Mouse (Mus musculus): Measurements from ENCODE around the gene Lysmd4. TPM values are rescaled to one million over a fixed set of nuclear protein-coding genes. Genes with fewer than 3 reads are reported as not detected.

Gene Lysmd4
- polyA plus RNA-seq, 1 experiment from 2014 or later = 6.5 TPM

DNA sequence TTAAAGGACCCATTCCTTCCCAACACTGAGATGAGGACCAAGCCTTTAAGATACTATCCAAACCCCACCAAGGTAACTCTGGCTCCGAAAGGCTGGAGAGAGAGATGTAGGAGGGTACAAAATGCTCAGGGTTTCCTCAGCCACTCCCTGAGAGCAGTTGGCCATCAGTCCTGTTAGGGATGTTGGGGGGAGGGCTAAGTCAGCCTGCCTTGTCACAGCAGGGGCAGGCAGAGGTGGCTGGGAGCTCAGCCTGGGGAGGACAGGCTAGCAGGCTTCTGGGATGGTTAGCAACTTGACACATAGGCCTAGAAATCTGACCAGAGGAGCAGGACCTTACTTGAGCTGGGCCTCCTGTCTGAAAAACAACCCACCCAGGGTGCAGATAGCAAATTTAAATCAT, 5.2 kb downstream of the Lysmd4 start:
- Histone ChIP-seq H3K36me3 (ENCODE audit: control insufficient read depth, insufficient read depth, low read length) (peaks cover 5% of the 10 kb centered on the region; the same call in 1 of the 2 replicates), H3K27ac (ENCODE audit: low read depth, low read length) (no peak overlapping the region), H3K9me3 (ENCODE audit: control insufficient read depth, low read length) (no peaks in the 10 kb centered on the region), H3K9ac (ENCODE audit: low read depth, low read length) (no peak overlapping the region), H3K4me3 (ENCODE audit: low read depth, low read length) (no peak overlapping the region), H3K4me2 (no peak overlapping the region), H3K4me1 (replicated peaks; ENCODE audit: control insufficient read depth, insufficient read depth, low read length) (peaks cover 6% of the 10 kb centered on the region; the same call in 1 of the 2 replicates), H3K27me3 (replicated peaks; ENCODE audit: control insufficient read depth, insufficient read depth, low read length) (no peaks in the 10 kb centered on the region)
- 58% methylated on average over 1 of the region's 1 CpGs for WGBS
- DNase-seq (ENCODE audit: low spot score) (no peak), ATAC-seq (replicated peaks; ENCODE audit: low FRiP score) (no peak)

DNA sequence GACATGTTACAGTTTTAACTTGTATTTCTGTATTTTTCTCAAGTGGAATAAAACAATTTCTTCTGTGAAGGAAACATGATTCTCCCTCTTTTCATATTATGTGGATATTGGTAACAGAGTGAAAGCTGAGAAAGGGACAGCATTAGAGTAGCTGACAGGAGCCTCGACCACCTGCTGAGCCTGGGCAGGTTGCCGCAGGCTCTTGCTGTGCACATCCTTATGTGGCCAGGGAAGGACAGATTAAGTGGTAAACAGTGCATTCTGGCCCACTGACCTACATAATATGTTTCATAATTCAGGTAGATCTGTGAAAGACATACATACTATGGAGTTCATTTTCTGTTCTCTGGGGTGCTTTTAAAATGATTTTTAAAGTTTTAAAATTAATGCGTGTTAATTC, 6.0 kb downstream of the Lysmd4 start:
- Histone ChIP-seq H3K4me2 (no peak overlapping the region), H3K9me3 (ENCODE audit: control insufficient read depth, low read length) (no peaks in the 10 kb centered on the region), H3K27ac (ENCODE audit: low read depth, low read length) (no peak overlapping the region), H3K4me3 (ENCODE audit: low read depth, low read length) (no peak overlapping the region), H3K9ac (ENCODE audit: low read depth, low read length) (no peak overlapping the region), H3K36me3 (ENCODE audit: control insufficient read depth, insufficient read depth, low read length) (peaks cover 8% of the 10 kb centered on the region; the same call in 1 of the 2 replicates), H3K27me3 (replicated peaks; ENCODE audit: control insufficient read depth, insufficient read depth, low read length) (no peaks in the 10 kb centered on the region), H3K4me1 (replicated peaks; ENCODE audit: control insufficient read depth, insufficient read depth, low read length) (peaks cover 2% of the 10 kb centered on the region; the same call in 1 of the 2 replicates)
- DNase-seq (ENCODE audit: low spot score) = no peak
- WGBS = 81% methylated on average over 3 of the region's 3 CpGs
- ATAC-seq (replicated peaks; ENCODE audit: low FRiP score) = no peak

DNA sequence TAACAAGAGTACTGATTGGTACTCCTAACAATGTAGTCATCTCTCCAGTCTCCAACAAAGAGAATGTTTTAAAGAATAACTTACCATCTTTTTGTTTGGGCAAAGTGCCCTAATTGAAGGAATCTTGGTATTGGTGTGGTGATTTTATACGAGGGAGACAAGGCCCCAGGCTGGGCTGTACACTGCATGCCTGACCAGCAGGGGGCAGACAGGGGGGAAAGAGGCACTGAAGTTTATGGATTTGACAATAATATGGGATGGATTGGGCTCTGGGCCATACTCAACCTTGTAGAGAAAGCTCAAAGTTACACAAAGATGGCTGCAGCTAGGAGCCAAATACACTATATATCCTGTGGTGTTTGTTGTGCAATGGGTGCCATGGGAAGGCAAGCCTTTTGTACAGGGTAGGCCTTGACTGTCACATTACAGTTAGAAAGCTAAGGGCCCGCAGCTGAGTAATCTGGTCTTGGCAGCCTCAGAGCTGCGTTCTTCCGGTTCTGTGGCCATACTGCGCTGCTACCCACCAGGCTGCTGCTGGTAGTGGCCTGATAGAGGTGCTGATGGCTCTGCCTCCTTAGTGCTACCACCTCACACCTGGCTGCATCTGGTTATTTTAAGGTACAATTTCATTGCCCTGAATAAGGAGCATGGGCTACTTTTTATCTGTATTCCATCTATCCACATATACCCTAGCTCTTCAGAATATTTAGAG, 6.7 kb downstream of the Lysmd4 start:
- H3K9ac ChIP-seq (ENCODE audit: low read depth, low read length) = no peak overlapping the region
- DNase-seq (ENCODE audit: low spot score) (no peak), ATAC-seq (replicated peaks; ENCODE audit: low FRiP score) (0 out of 2 replicates have a peak, but pooled peaks have one; percentile 26)
- H3K4me1 ChIP-seq (replicated peaks; ENCODE audit: control insufficient read depth, insufficient read depth, low read length) = no peaks in the 10 kb centered on the region
- no peak overlapping the region for H3K4me2 ChIP-seq
- no peaks in the 10 kb centered on the region for H3K9me3 ChIP-seq (ENCODE audit: control insufficient read depth, low read length)
- no peak overlapping the region for H3K27ac ChIP-seq (ENCODE audit: low read depth, low read length)
- no peak overlapping the region for H3K4me3 ChIP-seq (ENCODE audit: low read depth, low read length)
- WGBS = 80% methylated on average over 5 of the region's 5 CpGs
- H3K27me3 ChIP-seq (replicated peaks; ENCODE audit: control insufficient read depth, insufficient read depth, low read length) = no peaks in the 10 kb centered on the region
- peaks cover 8% of the 10 kb centered on the region; the same call in 1 of the 2 replicates for H3K36me3 ChIP-seq (ENCODE audit: control insufficient read depth, insufficient read depth, low read length)

DNA sequence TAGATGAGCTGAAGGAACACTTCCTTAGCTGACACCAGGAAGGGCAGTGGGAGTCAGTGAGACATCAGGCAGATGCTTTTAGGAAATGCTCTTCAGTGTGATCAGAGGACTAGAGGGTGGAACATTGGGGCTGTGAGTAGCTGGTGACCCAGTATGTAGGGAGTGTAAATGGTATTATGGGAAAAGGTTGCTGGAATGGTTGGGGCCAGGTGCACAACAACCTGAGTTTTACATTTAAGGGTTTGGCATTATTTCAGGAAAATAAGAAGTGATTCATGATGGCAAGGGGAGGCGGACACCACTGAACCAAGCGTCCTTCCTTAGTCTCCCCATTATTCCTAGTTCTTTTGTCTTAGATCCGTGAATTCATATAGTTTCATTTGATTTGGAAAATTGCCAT, 7.4 kb downstream of the Lysmd4 start:
- ATAC-seq (replicated peaks; ENCODE audit: low FRiP score) (no peak), DNase-seq (ENCODE audit: low spot score) (no peak)
- Histone ChIP-seq H3K27me3 (replicated peaks; ENCODE audit: control insufficient read depth, insufficient read depth, low read length) (no peaks in the 10 kb centered on the region), H3K4me2 (no peak overlapping the region), H3K36me3 (ENCODE audit: control insufficient read depth, insufficient read depth, low read length) (peaks cover 10% of the 10 kb centered on the region; the same call in 1 of the 2 replicates), H3K9ac (ENCODE audit: low read depth, low read length) (no peak overlapping the region), H3K27ac (ENCODE audit: low read depth, low read length) (no peak overlapping the region), H3K4me3 (ENCODE audit: low read depth, low read length) (no peak overlapping the region), H3K4me1 (replicated peaks; ENCODE audit: control insufficient read depth, insufficient read depth, low read length) (no peaks in the 10 kb centered on the region), H3K9me3 (ENCODE audit: control insufficient read depth, low read length) (no peaks in the 10 kb centered on the region)
- 90% methylated on average over 3 of the region's 3 CpGs for WGBS

DNA sequence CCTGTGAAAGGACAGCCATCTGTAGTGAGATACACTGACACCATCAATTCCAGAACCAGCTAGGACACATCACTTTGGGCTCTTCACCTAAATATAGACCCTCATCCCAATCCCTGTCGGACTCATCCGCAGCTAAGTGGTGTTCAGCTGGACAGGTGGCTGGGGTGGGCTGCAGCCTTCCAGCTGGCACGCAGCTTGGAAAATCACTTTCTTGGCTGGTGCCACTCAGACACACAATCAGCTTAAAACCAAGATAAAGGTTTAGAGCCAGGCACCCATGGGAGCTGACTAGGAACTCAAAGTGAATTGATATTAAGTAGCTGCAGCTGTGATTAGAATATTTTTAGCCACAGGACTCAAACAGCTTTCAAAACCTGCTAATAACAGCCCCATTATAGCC, 7.9 kb downstream of the Lysmd4 start:
- no peak overlapping the region for H3K27ac ChIP-seq (ENCODE audit: low read depth, low read length)
- H3K27me3 ChIP-seq (replicated peaks; ENCODE audit: control insufficient read depth, insufficient read depth, low read length) = no peaks in the 10 kb centered on the region
- 88% methylated on average over 3 of the region's 3 CpGs for WGBS
- no peak for DNase-seq (ENCODE audit: low spot score)
- no peaks in the 10 kb centered on the region for H3K4me1 ChIP-seq (replicated peaks; ENCODE audit: control insufficient read depth, insufficient read depth, low read length)
- no peak overlapping the region for H3K4me2 ChIP-seq
- no peak overlapping the region for H3K4me3 ChIP-seq (ENCODE audit: low read depth, low read length)
- ATAC-seq (replicated peaks; ENCODE audit: low FRiP score) = no peak
- no peak overlapping the region for H3K9ac ChIP-seq (ENCODE audit: low read depth, low read length)
- H3K36me3 ChIP-seq (ENCODE audit: control insufficient read depth, insufficient read depth, low read length) = peaks cover 12% of the 10 kb centered on the region; the same call in 1 of the 2 replicates
- H3K9me3 ChIP-seq (ENCODE audit: control insufficient read depth, low read length) = no peaks in the 10 kb centered on the region

DNA sequence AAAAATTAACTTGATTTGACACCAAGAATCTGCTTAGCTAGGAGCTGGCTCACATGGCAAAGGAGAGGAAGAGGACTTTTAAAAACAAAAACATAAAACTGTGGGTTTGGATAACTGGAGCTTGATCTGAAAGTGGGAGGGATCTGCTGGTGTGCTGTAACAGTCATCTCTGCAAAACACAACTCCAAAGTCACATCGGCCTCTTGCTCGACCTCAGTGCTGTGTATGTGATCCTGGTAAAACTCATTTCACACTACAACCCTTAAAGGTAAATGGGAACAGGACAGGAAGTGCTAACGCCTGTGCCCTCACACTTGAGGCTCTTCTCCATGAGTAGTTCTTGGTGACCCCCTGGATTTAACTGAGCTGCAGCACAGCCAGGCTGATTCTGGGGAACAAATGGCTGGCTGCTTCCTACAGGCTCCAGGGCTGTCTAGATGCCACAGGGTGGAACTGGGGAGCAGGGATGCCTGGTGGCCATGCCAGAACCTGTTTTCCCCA, 8.3 kb downstream of the Lysmd4 start:
- Histone ChIP-seq H3K27me3 (replicated peaks; ENCODE audit: control insufficient read depth, insufficient read depth, low read length) (no peaks in the 10 kb centered on the region), H3K27ac (ENCODE audit: low read depth, low read length) (no peak overlapping the region), H3K9me3 (ENCODE audit: control insufficient read depth, low read length) (no peaks in the 10 kb centered on the region), H3K9ac (ENCODE audit: low read depth, low read length) (no peak overlapping the region), H3K36me3 (ENCODE audit: control insufficient read depth, insufficient read depth, low read length) (peaks cover 12% of the 10 kb centered on the region; the same call in 1 of the 2 replicates), H3K4me2 (no peak overlapping the region), H3K4me1 (replicated peaks; ENCODE audit: control insufficient read depth, insufficient read depth, low read length) (no peaks in the 10 kb centered on the region), H3K4me3 (ENCODE audit: low read depth, low read length) (no peak overlapping the region)
- no peak for ATAC-seq (replicated peaks; ENCODE audit: low FRiP score)
- DNase-seq (ENCODE audit: low spot score) = no peak
- 80% methylated on average over 3 of the region's 3 CpGs for WGBS

DNA sequence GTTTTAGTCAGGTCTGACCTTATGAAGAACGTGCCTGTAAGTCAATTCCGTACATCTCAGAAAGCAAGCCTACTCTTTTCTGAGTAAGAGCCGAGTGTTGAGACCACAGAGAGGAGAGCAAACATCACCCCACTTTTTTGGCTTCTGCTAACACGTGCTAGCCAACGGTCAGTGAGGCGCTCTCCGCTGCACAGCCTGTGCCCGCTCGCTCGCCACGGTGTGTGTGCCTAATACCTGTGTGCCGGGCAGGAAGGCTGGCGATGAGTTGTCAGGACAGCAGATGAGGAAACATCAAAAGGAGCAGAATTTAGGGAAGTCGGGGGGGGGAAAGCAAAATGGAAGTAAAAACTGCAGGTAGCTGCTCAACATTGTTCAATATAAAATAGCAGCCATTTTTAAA, 10.2 kb downstream of the Lysmd4 start:
- ATAC-seq (replicated peaks; ENCODE audit: low FRiP score) (no peak), DNase-seq (ENCODE audit: low spot score) (no peak)
- Histone ChIP-seq H3K4me2 (no peak overlapping the region), H3K9me3 (ENCODE audit: control insufficient read depth, low read length) (no peaks in the 10 kb centered on the region), H3K36me3 (ENCODE audit: control insufficient read depth, insufficient read depth, low read length) (peaks cover 10% of the 10 kb centered on the region; the same call in 1 of the 2 replicates), H3K4me1 (replicated peaks; ENCODE audit: control insufficient read depth, insufficient read depth, low read length) (no peaks in the 10 kb centered on the region), H3K27me3 (replicated peaks; ENCODE audit: control insufficient read depth, insufficient read depth, low read length) (no peaks in the 10 kb centered on the region), H3K27ac (ENCODE audit: low read depth, low read length) (no peak overlapping the region), H3K9ac (ENCODE audit: low read depth, low read length) (no peak overlapping the region), H3K4me3 (ENCODE audit: low read depth, low read length) (no peak overlapping the region)
- WGBS = 88% methylated on average over 14 of the region's 14 CpGs

DNA sequence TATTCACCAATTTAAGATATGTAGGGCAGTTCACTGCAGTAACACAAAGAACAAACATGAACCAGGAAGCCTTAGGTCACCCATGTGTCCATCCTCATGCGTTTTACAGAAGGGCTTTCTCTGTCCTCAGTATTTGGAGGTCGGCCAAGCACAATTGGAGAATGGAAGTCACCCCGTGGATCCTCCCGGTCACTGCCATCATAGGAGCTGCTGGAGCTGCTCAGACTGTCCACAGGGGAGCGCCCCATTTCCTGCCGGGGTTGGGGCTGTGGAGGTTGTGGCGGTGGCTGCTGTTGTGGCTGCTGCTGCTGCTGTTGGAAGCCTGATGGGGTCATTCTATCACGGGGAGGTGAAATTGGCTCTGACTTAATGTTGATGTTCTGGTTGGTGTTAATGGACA, 12.5 kb downstream of the Lysmd4 start:
- Histone ChIP-seq H3K36me3 (ENCODE audit: control insufficient read depth, insufficient read depth, low read length) (peaks cover 10% of the 10 kb centered on the region; the same call in 1 of the 2 replicates), H3K9me3 (ENCODE audit: control insufficient read depth, low read length) (no peaks in the 10 kb centered on the region)
- 83% methylated on average over 8 of the region's 8 CpGs for WGBS

DNA sequence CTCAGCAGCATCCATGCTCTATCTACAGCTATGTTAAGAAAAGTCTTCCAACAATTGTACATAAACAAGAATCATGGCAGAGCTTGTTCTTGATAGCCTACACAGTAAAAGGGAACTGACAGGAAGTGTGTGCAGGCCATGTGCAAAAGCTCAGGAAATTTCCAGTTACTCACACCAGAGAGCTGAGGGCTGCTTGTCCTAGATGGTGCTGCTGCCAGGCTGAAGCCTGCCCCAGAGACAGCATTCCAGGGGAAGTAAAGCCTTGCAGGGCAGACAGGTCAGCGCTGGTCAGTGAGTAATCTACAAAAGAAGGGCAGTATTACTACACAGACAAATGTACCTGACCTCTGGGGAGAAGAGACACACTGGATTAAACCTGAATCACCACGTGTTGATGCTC, 14.0 kb downstream of the Lysmd4 start:
- H3K4me1 ChIP-seq (replicated peaks; ENCODE audit: control insufficient read depth, insufficient read depth, low read length) = no peaks in the 10 kb centered on the region
- 83% methylated on average over 2 of the region's 2 CpGs for WGBS
- H3K9me3 ChIP-seq (ENCODE audit: control insufficient read depth, low read length) = no peaks in the 10 kb centered on the region
- no peak overlapping the region for H3K27ac ChIP-seq (ENCODE audit: low read depth, low read length)
- DNase-seq (ENCODE audit: low spot score) = no peak
- ATAC-seq (replicated peaks; ENCODE audit: low FRiP score) = no peak
- peaks cover 10% of the 10 kb centered on the region; the same call in 1 of the 2 replicates for H3K36me3 ChIP-seq (ENCODE audit: control insufficient read depth, insufficient read depth, low read length)
- no peak overlapping the region for H3K9ac ChIP-seq (ENCODE audit: low read depth, low read length)
- no peak overlapping the region for H3K4me2 ChIP-seq
- no peak overlapping the region for H3K4me3 ChIP-seq (ENCODE audit: low read depth, low read length)
- H3K27me3 ChIP-seq (replicated peaks; ENCODE audit: control insufficient read depth, insufficient read depth, low read length) = no peaks in the 10 kb centered on the region

More for the DNA sequence above, 12.5 kb downstream of the Lysmd4 start:
- ATAC-seq (replicated peaks; ENCODE audit: low FRiP score) (no peak), DNase-seq (ENCODE audit: low spot score) (no peak)
- H3K4me2 ChIP-seq = no peak overlapping the region
- H3K27ac ChIP-seq (ENCODE audit: low read depth, low read length) = no peak overlapping the region
- H3K27me3 ChIP-seq (replicated peaks; ENCODE audit: control insufficient read depth, insufficient read depth, low read length) = no peaks in the 10 kb centered on the region
- H3K4me3 ChIP-seq (ENCODE audit: low read depth, low read length) = no peak overlapping the region
- H3K9ac ChIP-seq (ENCODE audit: low read depth, low read length) = no peak overlapping the region
- no peaks in the 10 kb centered on the region for H3K4me1 ChIP-seq (replicated peaks; ENCODE audit: control insufficient read depth, insufficient read depth, low read length)

Measured in liver, embryonic 11.5 days (tissue).